Comparison of ENCODE assay signal across 23 mouse cellular contexts in genomic region chr6:108808786-108809185, GRCm38 (mm10). TPM values are rescaled to one million over a fixed set of nuclear protein-coding genes. Genes with fewer than 3 reads are reported as not detected.
DNase-seq lines count a peak whose midpoint lies in the region; ATAC-seq and TF ChIP-seq lines count a peak whose summit lies in the region.
"Had no signal": no experiment of that assay in that cellular context is flagged by ENCODE, and none has a peak within 500 bp of the region (broad histone marks: within the 10 kb centered on the region; RNA-seq: fewer than 3 reads in every experiment).

No protein-coding gene starts in this region.

- peak; percentile 43 for TF ChIP-seq RAD21 in CH12.LX (IDR thresholded peaks at IDR 0.05; ENCODE audit: low read depth, low read length)

- no peak for TF ChIP-seq POLR2A in CH12.LX (IDR thresholded peaks at IDR 0.05; ENCODE audit: low read depth, low read length)

- no peaks in the 10 kb centered on the region for H3K9me3 ChIP-seq in CH12.LX (replicated peaks; ENCODE audit: low read length)
- no peaks in the 10 kb centered on the region for H3K9me3 ChIP-seq in midbrain, embryonic 13.5 days
- H3K9me3 ChIP-seq: embryonic facial prominence, embryonic 10.5 days; liver, embryonic 13.5 days; neural tube, embryonic 13.5 days; stomach, embryonic 15.5 days had no signal

- no peak for TF ChIP-seq EP300 in CH12.LX (IDR thresholded peaks at IDR 0.05; ENCODE audit: low read length)

- peak; percentile 10 for DNase-seq in CD4-positive, CD25-positive, alpha-beta regulatory T cell, adult 2 months (ENCODE audit: low read depth, low spot score)
- DNase-seq in layer of hippocampus, adult 2 months (ENCODE audit: low spot score in 2 of 2) = no peak
- DNase-seq in layer of hippocampus, postnatal 10 days (ENCODE audit: low spot score in 2 of 2) = no peak
- DNase-seq in CH12.LX (ENCODE audit: extremely low read depth) = no peak
- DNase-seq in left cerebral cortex, postnatal 36 days (ENCODE audit: low spot score in 2 of 2) = no peak
- DNase-seq: cerebellum, adult 9-10 months; gastrocnemius, postnatal 10 days; heart, postnatal 4 days; kidney, postnatal 10 days; layer of hippocampus, adult 9-11 months; left cerebral cortex, postnatal 4 days; liver, embryonic 13.5 days; thymus, postnatal 25 days had no signal

- WGBS in midbrain, embryonic 13.5 days = 90% methylated on average over 1 of the region's 1 CpGs

- TF ChIP-seq CTCF in layer of hippocampus, adult 2 months (conservative IDR thresholded peaks at IDR 0.05) = peak; percentile 61
- TF ChIP-seq CTCF in CH12.LX (conservative IDR thresholded peaks at IDR 0.05 in 1 of 2, IDR thresholded peaks at IDR 0.05 in 1 of 2; ENCODE audit: low read depth in 2 of 2, low read length in 2 of 2) = peak in 1 of 2 experiments; percentile 59; a peak in 2 of 4 replicates

- intact Hi-C loops in left cerebral cortex, postnatal 36 days (cut with DNase I) = no loop called here

- no peak overlapping the region for H3K9ac ChIP-seq in CH12.LX (ENCODE audit: insufficient read depth, low read depth)
- H3K9ac ChIP-seq in midbrain, embryonic 13.5 days (replicated peaks) = no peak overlapping the region
- H3K9ac ChIP-seq: liver, embryonic 13.5 days; neural tube, embryonic 13.5 days; stomach, embryonic 15.5 days had no signal

- H3K4me2 ChIP-seq in CH12.LX (ENCODE audit: insufficient read depth, low read depth, poor library complexity, severe bottlenecking) = no peak overlapping the region
- H3K4me2 ChIP-seq in midbrain, embryonic 13.5 days (replicated peaks) = no peak overlapping the region
- H3K4me2 ChIP-seq: heart, embryonic 11.5 days; liver, embryonic 13.5 days; neural tube, embryonic 13.5 days; stomach, embryonic 15.5 days had no signal

- no peaks in the 10 kb centered on the region for H3K27me3 ChIP-seq in CH12.LX (replicated peaks)
- H3K27me3 ChIP-seq in midbrain, embryonic 13.5 days = no peaks in the 10 kb centered on the region
- H3K27me3 ChIP-seq: liver, embryonic 13.5 days; neural tube, embryonic 13.5 days; stomach, embryonic 15.5 days had no signal

- H3K27ac ChIP-seq in layer of hippocampus, adult 2 months = no peak overlapping the region
- no peak overlapping the region for H3K27ac ChIP-seq in CH12.LX (ENCODE audit: insufficient read depth, low read depth)
- no peak overlapping the region for H3K27ac ChIP-seq in midbrain, embryonic 13.5 days
- H3K27ac ChIP-seq: embryonic facial prominence, embryonic 10.5 days; liver, embryonic 13.5 days; macrophage; neural tube, embryonic 13.5 days; stomach, embryonic 15.5 days had no signal

- dilution Hi-C loops in CH12.LX (cut with MboI; ENCODE audit: extremely low pct_ligation_motif_present, extremely low pct_unique_long_range_greater_than_20kb, low sequenced_read_pairs) = no loop called here

- H3K4me1 ChIP-seq in CH12.LX (ENCODE audit: control insufficient read depth in 1 of 2, insufficient read depth in 2 of 2) = peaks cover 15 to 63% of the 10 kb centered on the region in 2 experiments
- 0 out of 2 replicates have a peak, but pooled peaks cover 6% of the 10 kb centered on the region for H3K4me1 ChIP-seq in midbrain, embryonic 13.5 days (replicated peaks)
- H3K4me1 ChIP-seq: embryonic facial prominence, embryonic 10.5 days had no signal

- H3K79me2 ChIP-seq in CH12.LX (replicated peaks; ENCODE audit: control insufficient read depth, extremely low read depth, insufficient read depth, poor library complexity, severe bottlenecking) = peaks cover 79% of the 10 kb centered on the region

- H3K36me3 ChIP-seq in CH12.LX (replicated peaks in 1 of 2; ENCODE audit: control insufficient read depth in 1 of 2, insufficient read depth in 1 of 2, low read length in 1 of 2) = peaks cover 2 to 28% of the 10 kb centered on the region in 2 experiments
- no peaks in the 10 kb centered on the region for H3K36me3 ChIP-seq in midbrain, embryonic 13.5 days
- H3K36me3 ChIP-seq: embryonic facial prominence, embryonic 10.5 days; liver, embryonic 13.5 days; neural tube, embryonic 13.5 days; stomach, embryonic 15.5 days had no signal

- H3K4me3 ChIP-seq in layer of hippocampus, adult 2 months = no peak overlapping the region
- H3K4me3 ChIP-seq in CH12.LX (replicated peaks in 1 of 3; ENCODE audit: low read depth in 2 of 3, low read length in 2 of 3, poor library complexity in 1 of 3) = no peak overlapping the region
- H3K4me3 ChIP-seq in midbrain, embryonic 13.5 days (replicated peaks) = no peak overlapping the region
- H3K4me3 ChIP-seq: embryonic facial prominence, embryonic 10.5 days; erythroblast, embryonic 14.5 days; liver, embryonic 13.5 days; neural tube, embryonic 13.5 days; stomach, embryonic 15.5 days had no signal

- ATAC-seq in CD4-positive, CD25-positive, alpha-beta regulatory T cell, adult 4 months = no peak
- peak; percentile 81 for ATAC-seq in granulocyte monocyte progenitor cell, adult 5-6 weeks (replicated peaks; ENCODE audit: poor library complexity, severe bottlenecking)
- no peak for ATAC-seq in midbrain, embryonic 13.5 days
- ATAC-seq: forebrain, embryonic 16.5 days had no signal

- in situ Hi-C loops in CH12.LX (cut with MboI; ENCODE audit: low pct_ligation_motif_present, low pct_unique_long_range_greater_than_20kb, low sequenced_read_pairs) = no loop called here

TF ChIP-seq in CH12.LX, 34 proteins besides CTCF, POLR2A, EP300 and RAD21:
- TF ChIP-seq SMC3 (IDR thresholded peaks at IDR 0.05; ENCODE audit: low read depth, low read length) (peak; percentile 43), JUN (IDR thresholded peaks at IDR 0.05; ENCODE audit: insufficient read depth, low read depth, low read length) (no peak)

RNA-seq across cellular contexts. Expression of gene Edem1, which starts 19.7 kb away (rescaled TPM):
- polyA plus RNA-seq in CD4-positive, CD25-positive, alpha-beta regulatory T cell, adult 4 months (2017; shearing (Covaris generic)) = 10 to 100 TPM; 37.2 to 45.8 TPM
- 10 to 100 TPM; 13.3 to 17.2 TPM for total RNA-seq in layer of hippocampus, adult 2 months (2021)
- 10 to 100 TPM; 24.1 to 32.9 TPM for total RNA-seq in layer of hippocampus, postnatal 10 days (2021)
- 70.9 and 100 TPM in 2 replicates for total RNA-seq in CH12.LX (2012; rRNA removed)
- 186 and 216 TPM in 2 replicates for total RNA-seq in CH12.LX (2014; rRNA removed)
- polyA plus RNA-seq in CH12.LX (2012; ENCODE audit: insufficient read length, low read depth) = 157 and 163 TPM in 2 replicates
- total RNA-seq in granulocyte monocyte progenitor cell, adult 5-6 weeks (2014; fragmentation: Nextera tagmentation) = 70.0 and 110 TPM in 2 replicates
- 53.6 and 60.7 TPM in 2 replicates for total RNA-seq in granulocyte monocyte progenitor cell, adult 5-6 weeks (2017)
- 5.0 and 6.6 TPM in 2 replicates for polyA plus RNA-seq in midbrain, embryonic 13.5 days (2015; fragmentation: Nextera tagmentation; extraction: Ambion mirVana)
- total RNA-seq in left cerebral cortex, postnatal 36 days (2021) = 10 to 100 TPM; 17.5 to 17.6 TPM

RNA-seq across cellular contexts. Expression of gene Arl8b, which starts 25.9 kb away (rescaled TPM):
- 10 to 100 TPM; 36.0 to 36.2 TPM for polyA plus RNA-seq in CD4-positive, CD25-positive, alpha-beta regulatory T cell, adult 4 months (2017; shearing (Covaris generic))
- 100 to 1,000 TPM; 202 to 216 TPM for total RNA-seq in layer of hippocampus, adult 2 months (2021)
- 100 to 1,000 TPM; 142 to 165 TPM for total RNA-seq in layer of hippocampus, postnatal 10 days (2021)
- total RNA-seq in CH12.LX (2012; rRNA removed) = 47.8 and 63.3 TPM in 2 replicates
- total RNA-seq in CH12.LX (2014; rRNA removed) = 170 and 197 TPM in 2 replicates
- 125 and 141 TPM in 2 replicates for polyA plus RNA-seq in CH12.LX (2012; ENCODE audit: insufficient read length, low read depth)
- 96.8 and 113 TPM in 2 replicates for total RNA-seq in granulocyte monocyte progenitor cell, adult 5-6 weeks (2014; fragmentation: Nextera tagmentation)
- total RNA-seq in granulocyte monocyte progenitor cell, adult 5-6 weeks (2017) = 59.2 and 91.6 TPM in 2 replicates
- polyA plus RNA-seq in midbrain, embryonic 13.5 days (2015; fragmentation: Nextera tagmentation; extraction: Ambion mirVana) = 82.3 and 83.5 TPM in 2 replicates
- 100 to 1,000 TPM; 208 to 214 TPM for total RNA-seq in left cerebral cortex, postnatal 36 days (2021)
